Mouse (Mus musculus) bone marrow macrophage, adult 2 months (primary cell): Measurements from ENCODE around the gene Cspg4.

Experiments used
- CTCF ChIP-seq: IDR thresholded peaks from 2 replicates; pipeline ENCODE4 v1.5.1; 2012; ENCODE audit warnings: low read depth, mild to moderate bottlenecking, low read length, moderate library complexity
- POLR2A ChIP-seq: IDR thresholded peaks from 2 replicates; pipeline ENCODE4 v1.6.1; 2012; ENCODE audit warnings: mild to moderate bottlenecking, low read depth, low read length, borderline replicate concordance

GRCm38 (mm10) chr9:56828146-56828545 lies 36.7 kb upstream of the Cspg4 start:
- TF ChIP-seq CTCF (no peak), POLR2A (no peak)
